Comparison of ENCODE assay signal across 1 mouse cellular context in genomic region chr9:42471921-42472747, GRCm38 (mm10).
A peak's percentile ranks its signal among the peaks of the same experiment; 100 is the strongest.
TF ChIP-seq lines count a peak whose summit lies in the region.

No protein-coding gene starts in this region.

TF ChIP-seq in MEL, 35 proteins besides CTCF, POLR2A, EP300 and RAD21 (continued from another document):
- TF ChIP-seq SMC3 (IDR thresholded peaks at IDR 0.05; ENCODE audit: low read depth, low read length) (no peak), KAT2A (conservative IDR thresholded peaks at IDR 0.05; ENCODE audit: low read depth, low read length) (no peak; the same call in 1 of the 2 replicates), CHD1 (IDR thresholded peaks at IDR 0.05; ENCODE audit: low read depth, low read length) (no peak), ETS1 (IDR thresholded peaks at IDR 0.05; ENCODE audit: low read depth, low read length) (peak; percentile 40; the same call in 1 of the 2 replicates), TAL1 (IDR thresholded peaks at IDR 0.05; ENCODE audit: low read length) (no peak), MAFK (IDR thresholded peaks at IDR 0.05; ENCODE audit: borderline replicate concordance, low read depth, low read length) (no peak), JUND (IDR thresholded peaks at IDR 0.05; ENCODE audit: low read depth, low read length) (no peak), MXI1 (IDR thresholded peaks at IDR 0.05; ENCODE audit: low read depth, low read length) (peak; percentile 93), USF2 (IDR thresholded peaks at IDR 0.05; ENCODE audit: borderline replicate concordance in 1 of 2, insufficient read depth in 1 of 2, low read depth in 1 of 2, low read length in 2 of 2) (peak; percentile 75 to 88), POLR2AphosphoS5 (IDR thresholded peaks at IDR 0.05; ENCODE audit: borderline replicate concordance, low read depth, low read length) (no peak)
TF ChIP-seq in MEL: peak in this region for 11.
